ENCODE assay signal across 10 mouse cellular contexts in genomic region chr17:75619472-75619871, GRCm38 (mm10).
DNase-seq lines count a peak whose midpoint lies in the region; ATAC-seq and TF ChIP-seq lines count a peak whose summit lies in the region.
"Had no signal": no experiment of that assay in that cellular context is flagged by ENCODE, and none has a peak within 500 bp of the region (broad histone marks: within the 10 kb centered on the region; RNA-seq: fewer than 3 reads in every experiment).

No protein-coding gene starts in this region.

- H3K4me2 ChIP-seq in limb, embryonic 11.5 days (ENCODE audit: low read depth, severe bottlenecking): no peak overlapping the region
- no peak overlapping the region for H3K4me2 ChIP-seq in CH12.LX (ENCODE audit: insufficient read depth, low read depth, poor library complexity, severe bottlenecking)
- H3K4me2 ChIP-seq: heart, embryonic 15.5 days had no signal

- TF ChIP-seq EP300 in CH12.LX (IDR thresholded peaks at IDR 0.05; ENCODE audit: low read length): no peak

- 67% methylated on average over 3 of the region's 3 CpGs for WGBS in heart, embryonic 10.5 days
- WGBS in limb, embryonic 11.5 days: 72% methylated on average over 3 of the region's 3 CpGs
- 80% methylated on average over 3 of the region's 3 CpGs for WGBS in limb, embryonic 10.5 days

- no peak overlapping the region for H3K9ac ChIP-seq in limb, embryonic 11.5 days (ENCODE audit: low read length)
- H3K9ac ChIP-seq in CH12.LX (ENCODE audit: insufficient read depth, low read depth): no peak overlapping the region
- H3K9ac ChIP-seq: heart, embryonic 15.5 days had no signal

- TF ChIP-seq CTCF in CH12.LX (conservative IDR thresholded peaks at IDR 0.05 in 1 of 2, IDR thresholded peaks at IDR 0.05 in 1 of 2; ENCODE audit: low read depth in 2 of 2, low read length in 2 of 2): peak; percentile 48 to 71; a peak in 3 of 4 replicates

- dilution Hi-C loops in CH12.LX (cut with MboI; ENCODE audit: extremely low pct_ligation_motif_present, extremely low pct_unique_long_range_greater_than_20kb, low sequenced_read_pairs): no loop called here

- H3K4me3 ChIP-seq in heart, embryonic 10.5 days: no peak overlapping the region
- no peak overlapping the region for H3K4me3 ChIP-seq in limb, embryonic 11.5 days (ENCODE audit: low read depth, low read length)
- no peak overlapping the region for H3K4me3 ChIP-seq in limb, embryonic 10.5 days
- no peak overlapping the region for H3K4me3 ChIP-seq in CH12.LX (replicated peaks in 1 of 3; ENCODE audit: low read depth in 2 of 3, low read length in 2 of 3, poor library complexity in 1 of 3)
- H3K4me3 ChIP-seq: heart, embryonic 15.5 days had no signal

- no peak for TF ChIP-seq POLR2A in CH12.LX (IDR thresholded peaks at IDR 0.05; ENCODE audit: low read depth, low read length)

- in situ Hi-C loops in CH12.LX (cut with MboI; ENCODE audit: low pct_ligation_motif_present, low pct_unique_long_range_greater_than_20kb, low sequenced_read_pairs): loop anchor here (25.0 kb wide), 1 partner anchor 168 kb away; no protein-coding TSS in a partner anchor

- peak; percentile 55 for TF ChIP-seq RAD21 in CH12.LX (IDR thresholded peaks at IDR 0.05; ENCODE audit: low read depth, low read length)

- H3K27ac ChIP-seq in heart, embryonic 10.5 days: no peak overlapping the region
- H3K27ac ChIP-seq in limb, embryonic 11.5 days (replicated peaks; ENCODE audit: low read depth, low read length): no peak overlapping the region
- H3K27ac ChIP-seq in limb, embryonic 10.5 days: no peak overlapping the region
- no peak overlapping the region for H3K27ac ChIP-seq in CH12.LX (ENCODE audit: insufficient read depth, low read depth)
- H3K27ac ChIP-seq: heart, embryonic 15.5 days had no signal

- ATAC-seq in limb, embryonic 11.5 days (ENCODE audit: insufficient number of reproducible peaks, low FRiP score, low TSS enrichment, low read depth): no peak
- ATAC-seq in frontal cortex, adult (ENCODE audit: low TSS enrichment): no peak

- H3K36me3 ChIP-seq in heart, embryonic 10.5 days: no peaks in the 10 kb centered on the region
- H3K36me3 ChIP-seq in limb, embryonic 11.5 days (ENCODE audit: control insufficient read depth, insufficient read depth, low read length): no peaks in the 10 kb centered on the region
- H3K36me3 ChIP-seq in limb, embryonic 10.5 days: no peaks in the 10 kb centered on the region
- H3K36me3 ChIP-seq in CH12.LX (replicated peaks in 1 of 2; ENCODE audit: control insufficient read depth in 1 of 2, insufficient read depth in 1 of 2, low read length in 1 of 2): no peaks in the 10 kb centered on the region
- H3K36me3 ChIP-seq: heart, embryonic 15.5 days had no signal

- H3K4me1 ChIP-seq in heart, embryonic 10.5 days: no peaks in the 10 kb centered on the region
- H3K4me1 ChIP-seq in limb, embryonic 11.5 days (ENCODE audit: control insufficient read depth, insufficient read depth, low read length): no peaks in the 10 kb centered on the region
- H3K4me1 ChIP-seq in limb, embryonic 10.5 days: no peaks in the 10 kb centered on the region
- H3K4me1 ChIP-seq in CH12.LX (ENCODE audit: control insufficient read depth in 1 of 2, insufficient read depth in 2 of 2): peaks cover 0 to 22% of the 10 kb centered on the region in 2 experiments; a peak in 1 of 4 replicates
- H3K4me1 ChIP-seq: heart, embryonic 15.5 days had no signal

- no peaks in the 10 kb centered on the region for H3K9me3 ChIP-seq in heart, embryonic 10.5 days
- H3K9me3 ChIP-seq in limb, embryonic 11.5 days (ENCODE audit: control insufficient read depth, low read length): no peaks in the 10 kb centered on the region
- no peaks in the 10 kb centered on the region for H3K9me3 ChIP-seq in limb, embryonic 10.5 days (replicated peaks)
- H3K9me3 ChIP-seq in CH12.LX (replicated peaks; ENCODE audit: low read length): peaks cover 11% of the 10 kb centered on the region
- H3K9me3 ChIP-seq: heart, embryonic 15.5 days had no signal

- DNase-seq in heart, adult 8-10 months (ENCODE audit: low spot score): peak; percentile 1
- no peak for DNase-seq in heart, embryonic 10.5 days (ENCODE audit: low spot score)
- DNase-seq in limb, embryonic 11.5 days (ENCODE audit: low spot score): peak; percentile 24
- no peak for DNase-seq in limb, embryonic 10.5 days (ENCODE audit: low spot score)
- peak; percentile 55 for DNase-seq in CH12.LX (ENCODE audit: extremely low read depth)
- DNase-seq in R1 (ENCODE audit: low read depth, low spot score): peak; percentile 54
- no peak for DNase-seq in thymus, postnatal 36 days
- DNase-seq: spleen, adult 18-20 months had no signal

- no peaks in the 10 kb centered on the region for H3K79me2 ChIP-seq in CH12.LX (replicated peaks; ENCODE audit: control insufficient read depth, extremely low read depth, insufficient read depth, poor library complexity, severe bottlenecking)

- no peaks in the 10 kb centered on the region for H3K27me3 ChIP-seq in heart, embryonic 10.5 days (ENCODE audit: insufficient read depth, poor library complexity, severe bottlenecking)
- no peaks in the 10 kb centered on the region for H3K27me3 ChIP-seq in limb, embryonic 11.5 days (ENCODE audit: control insufficient read depth, insufficient read depth, low read length)
- H3K27me3 ChIP-seq in limb, embryonic 10.5 days (ENCODE audit: low read depth, poor library complexity, severe bottlenecking): no peaks in the 10 kb centered on the region
- no peaks in the 10 kb centered on the region for H3K27me3 ChIP-seq in CH12.LX (replicated peaks)
- H3K27me3 ChIP-seq: heart, embryonic 15.5 days had no signal

TF ChIP-seq in CH12.LX, 34 proteins besides CTCF, POLR2A, EP300 and RAD21:
- TF ChIP-seq SMC3 (IDR thresholded peaks at IDR 0.05; ENCODE audit: low read depth, low read length) (peak; percentile 68), ETS1 (conservative IDR thresholded peaks at IDR 0.05; ENCODE audit: low read depth, low read length) (peak; percentile 41; the same call in 1 of the 2 replicates), MYC (IDR thresholded peaks at IDR 0.05; ENCODE audit: low read depth, low read length) (no peak), JUN (IDR thresholded peaks at IDR 0.05; ENCODE audit: insufficient read depth, low read depth, low read length) (peak; percentile 69; the same call in 1 of the 2 replicates), MEF2A (IDR thresholded peaks at IDR 0.05; ENCODE audit: borderline replicate concordance, low read depth, low read length) (peak; percentile 52; the same call in 1 of the 2 replicates), MAZ (IDR thresholded peaks at IDR 0.05; ENCODE audit: low read depth, low read length) (no peak), E2F4 (IDR thresholded peaks at IDR 0.05; ENCODE audit: insufficient replicate concordance, low read depth, low read length) (no peak), NRF1 (IDR thresholded peaks at IDR 0.05; ENCODE audit: low read depth, low read length) (peak; percentile 81), JUND (conservative IDR thresholded peaks at IDR 0.05; ENCODE audit: low read depth, low read length) (peak; percentile 57; the same call in 1 of the 2 replicates)

Comparison
In these comparisons a context has a peak if more than half of its experiments do, and no peak if none do; other contexts are left out.
1. DNase-seq: peak in heart, adult 8-10 months (single experiment), limb, embryonic 11.5 days (single experiment), CH12.LX (single experiment) and R1 (single experiment); none in heart, embryonic 10.5 days (single experiment), limb, embryonic 10.5 days (single experiment) and thymus, postnatal 36 days (0 of 2).